Mouse (Mus musculus) ZHBTc4 (cell line): ENCODE data around the gene Aspdh.

Experiments
- DNase-seq: peaks from one replicate; pipeline ENCODE4 v3.0.0-alpha.2; 2011; ENCODE audit warnings: low read depth, low spot score

The Aspdh gene

DNA sequence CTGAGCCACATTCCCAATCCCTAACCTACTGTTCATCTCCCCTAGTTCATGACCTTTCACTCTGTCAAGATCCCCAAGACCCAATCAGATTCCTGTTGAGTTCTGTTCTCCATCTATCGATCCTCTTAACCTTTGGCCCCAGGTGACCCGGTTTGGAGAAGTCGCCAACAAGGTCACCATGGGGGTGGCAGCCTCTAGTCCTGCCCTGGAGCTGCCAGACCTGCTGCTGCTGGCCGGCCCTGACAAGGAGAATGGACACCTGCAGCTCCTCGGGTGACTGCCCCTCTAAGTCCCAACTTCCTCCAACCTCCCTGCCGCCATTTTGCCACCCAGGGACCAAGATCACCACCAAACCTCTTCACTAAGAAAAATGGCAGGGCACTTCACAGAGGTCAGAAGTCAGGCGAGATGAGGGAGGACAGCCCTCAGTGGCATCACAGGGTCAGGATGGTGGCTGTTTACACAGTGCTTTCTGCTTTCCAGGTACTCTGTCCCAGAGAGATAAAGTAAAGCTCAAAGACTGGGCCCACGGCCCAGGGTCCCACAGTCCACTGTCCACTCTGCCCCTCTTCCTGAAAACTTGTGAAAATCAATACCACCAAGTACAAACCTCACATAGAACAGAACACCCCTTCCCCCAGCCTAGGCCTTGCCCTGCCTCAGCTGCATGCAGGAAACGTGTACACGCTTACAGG, 32.3 kb downstream of the Aspdh start:
- DNase-seq, result no peak

DNA sequence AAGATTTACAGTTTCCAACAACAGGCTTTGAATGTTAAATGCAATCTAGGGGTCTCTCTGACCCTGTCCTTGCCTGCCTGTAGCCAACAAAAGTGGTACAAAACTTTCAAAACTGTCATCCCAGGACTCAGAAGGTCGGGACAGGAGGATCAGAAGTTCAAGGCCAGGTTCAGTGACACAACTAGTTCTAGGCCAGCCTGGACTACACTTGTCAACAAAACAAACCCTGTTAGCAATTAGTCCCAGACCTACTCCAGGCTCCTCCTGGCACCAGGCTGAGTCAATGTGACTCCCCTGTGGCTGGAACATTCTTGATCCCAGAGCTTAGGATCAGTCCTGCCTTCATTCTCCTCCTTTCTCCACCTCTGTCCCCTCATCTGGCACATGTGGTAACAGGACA, 33.7 kb downstream of the Aspdh start:
- no peak for DNase-seq

DNA sequence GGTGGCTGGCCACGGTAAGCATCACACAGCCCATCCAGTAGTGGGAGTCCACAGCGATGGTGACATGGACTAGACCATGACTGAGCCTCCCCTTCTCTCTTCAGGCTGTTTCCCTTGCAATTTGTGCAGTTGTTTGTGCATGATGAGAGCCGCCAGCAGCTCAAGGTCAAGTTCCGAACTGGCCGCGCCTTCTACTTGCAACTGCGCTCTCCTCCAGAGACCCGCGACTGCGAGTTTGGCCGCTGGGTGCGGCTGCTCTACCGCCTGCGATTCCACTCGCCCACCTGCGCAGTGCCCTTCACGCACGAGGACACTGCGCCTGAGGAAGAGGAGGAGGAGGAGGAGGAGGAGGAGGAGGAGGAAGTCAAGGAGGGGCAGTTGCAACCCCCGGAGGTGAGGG, 34.9 kb downstream of the Aspdh start:
- peak; percentile 60 for DNase-seq

DNA sequence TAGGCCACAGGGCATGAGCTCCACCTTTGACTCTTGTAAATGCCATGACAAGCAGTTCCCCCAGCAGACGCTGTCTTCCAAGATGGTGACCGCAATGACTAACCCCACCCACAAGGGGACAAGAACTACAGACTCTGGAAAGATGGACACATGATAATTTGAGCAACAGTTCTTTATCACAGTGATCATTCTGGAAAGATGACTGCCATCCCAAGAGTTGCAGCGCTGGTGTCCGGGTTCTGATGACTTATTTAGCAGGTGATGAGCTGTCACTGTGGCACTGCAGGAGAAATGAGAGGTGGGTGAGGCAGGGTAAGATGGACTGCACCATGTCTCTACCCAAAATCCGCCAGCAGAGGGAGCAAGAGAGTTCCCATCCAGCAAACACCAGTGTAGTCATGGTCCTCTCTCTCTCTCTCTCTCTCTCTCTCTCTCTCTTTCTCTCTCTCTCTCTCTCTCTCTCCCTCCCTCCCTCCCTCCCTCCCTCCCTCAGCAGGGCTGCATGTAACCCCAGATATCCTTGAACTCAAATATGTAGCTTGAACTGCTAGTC, 36.4 kb downstream of the Aspdh start:
- DNase-seq, result peak; percentile 80

DNA sequence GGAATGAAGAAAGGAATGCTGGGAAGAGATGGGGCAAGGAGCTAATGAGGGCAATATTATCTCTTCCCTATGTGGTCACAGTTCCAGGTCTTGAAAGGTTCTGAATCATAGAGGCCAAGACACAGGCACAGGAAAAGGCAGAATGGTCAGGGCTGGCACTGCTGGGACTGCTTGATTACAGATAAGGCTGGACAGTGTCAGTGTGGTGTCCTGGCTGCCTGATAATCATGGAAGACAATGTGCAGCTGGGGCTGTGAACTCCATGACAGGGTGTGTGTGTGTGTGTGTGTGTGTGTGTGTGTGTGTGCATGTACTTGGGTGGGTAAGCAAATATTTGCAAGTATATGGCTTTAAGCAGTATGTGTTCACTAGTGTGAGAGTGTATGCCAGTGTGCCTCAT, 42.3 kb downstream of the Aspdh start:
- DNase-seq, result no peak
